ENCODE assay signal across 8 mouse cellular contexts in genomic region chr5:25497720-25498345, GRCm38 (mm10). TPM values are rescaled to one million over a fixed set of nuclear protein-coding genes. Genes with fewer than 3 reads are reported as not detected.
DNase-seq lines count a peak whose midpoint lies in the region; ATAC-seq and TF ChIP-seq lines count a peak whose summit lies in the region.

No protein-coding gene starts in this region.

- TF ChIP-seq CTCF in G1E (IDR thresholded peaks at IDR 0.05; ENCODE audit: low read depth, low read length): no peak

- peaks cover 3% of the 10 kb centered on the region for H3K36me3 ChIP-seq in G1E (replicated peaks)
- H3K36me3 ChIP-seq in forebrain, embryonic 16.5 days (ENCODE audit: control insufficient read depth, insufficient read depth): no peaks in the 10 kb centered on the region
- no peaks in the 10 kb centered on the region for H3K36me3 ChIP-seq in hindbrain, embryonic 11.5 days (ENCODE audit: control insufficient read depth, insufficient read depth, low read length)

- H3K4me1 ChIP-seq in G1E (ENCODE audit: insufficient read depth, low read depth, low read length): peaks cover 34% of the 10 kb centered on the region
- peaks cover 19% of the 10 kb centered on the region for H3K4me1 ChIP-seq in forebrain, embryonic 16.5 days (replicated peaks; ENCODE audit: control insufficient read depth, insufficient read depth, low read length)
- no peaks in the 10 kb centered on the region for H3K4me1 ChIP-seq in hindbrain, embryonic 11.5 days (replicated peaks; ENCODE audit: control insufficient read depth, insufficient read depth, low read length)

- WGBS in forebrain, embryonic 16.5 days: under 1% methylated on average over 70 of the region's 78 CpGs
- WGBS in hindbrain, embryonic 11.5 days: under 1% methylated on average over 66 of the region's 78 CpGs

- no peaks in the 10 kb centered on the region for H3K27me3 ChIP-seq in G1E (ENCODE audit: insufficient read depth, low read length)
- no peaks in the 10 kb centered on the region for H3K27me3 ChIP-seq in forebrain, embryonic 16.5 days (replicated peaks; ENCODE audit: control insufficient read depth, insufficient read depth, low read length)
- H3K27me3 ChIP-seq in hindbrain, embryonic 11.5 days (ENCODE audit: control insufficient read depth, insufficient read depth, low read length): no peaks in the 10 kb centered on the region

- peak overlapping the region; percentile 95 for H3K4me3 ChIP-seq in G1E (ENCODE audit: low read depth, low read length)
- peak overlapping the region; percentile 88 for H3K4me3 ChIP-seq in forebrain, embryonic 16.5 days (replicated peaks; ENCODE audit: low read length)
- H3K4me3 ChIP-seq in hindbrain, embryonic 11.5 days (ENCODE audit: low read depth, low read length): peak overlapping the region; percentile 94

- H3K9me3 ChIP-seq in G1E (replicated peaks): no peaks in the 10 kb centered on the region
- H3K9me3 ChIP-seq in forebrain, embryonic 16.5 days (ENCODE audit: control insufficient read depth, low read length): no peaks in the 10 kb centered on the region
- no peaks in the 10 kb centered on the region for H3K9me3 ChIP-seq in hindbrain, embryonic 11.5 days (ENCODE audit: control insufficient read depth, low read length)

- ATAC-seq in G1E (ENCODE audit: extremely low read depth, insufficient number of reproducible peaks, low FRiP score, poor library complexity, severe bottlenecking): no peak
- peak; percentile 4 for ATAC-seq in forebrain, embryonic 16.5 days
- ATAC-seq in hindbrain, embryonic 11.5 days (ENCODE audit: low FRiP score): peak; percentile 23

- H3K27ac ChIP-seq in forebrain, embryonic 16.5 days (ENCODE audit: low read length): peak overlapping the region; percentile 100
- H3K27ac ChIP-seq in hindbrain, embryonic 11.5 days (ENCODE audit: low read depth, low read length): peak overlapping the region; percentile 99

- H3K4me2 ChIP-seq in forebrain, embryonic 16.5 days (ENCODE audit: low read length): peak overlapping the region; percentile 90
- H3K4me2 ChIP-seq in hindbrain, embryonic 11.5 days (replicated peaks; ENCODE audit: low read depth, low read length): peak overlapping the region; percentile 58

- H3K9ac ChIP-seq in forebrain, embryonic 16.5 days (replicated peaks; ENCODE audit: low read depth, low read length): peak overlapping the region; percentile 98
- H3K9ac ChIP-seq in hindbrain, embryonic 11.5 days (ENCODE audit: low read depth, low read length): peak overlapping the region; percentile 94

- peak; percentile 29 for DNase-seq in G1E (ENCODE audit: low spot score)
- peak; percentile 64 for DNase-seq in cerebellum, adult 11-12 months
- DNase-seq in hindbrain, embryonic 11.5 days (ENCODE audit: low spot score): peak; percentile 72
- peak; percentile 38 to 39 for DNase-seq in layer of hippocampus, postnatal 25 days (ENCODE audit: extremely low spot score in 1 of 2, low spot score in 1 of 2)
- DNase-seq in lung, postnatal 10 days: peak; percentile 60
- peak; percentile 34 for DNase-seq in right cerebral cortex, adult 18-20 months
- peak; percentile 15 for DNase-seq in urinary bladder, postnatal 10 days (ENCODE audit: low spot score)

RNA-seq across cellular contexts. Expression of gene Kmt2c, which starts 0.8 kb away (rescaled TPM):
- 141 and 156 TPM in 2 replicates for total RNA-seq in G1E (2014; fragmentation: Nextera tagmentation)
- total RNA-seq in G1E (2017): 50.1 and 50.2 TPM in 2 replicates
- 4.3 and 5.3 TPM in 2 replicates for polyA plus RNA-seq in G1E (2012)
- polyA plus RNA-seq in forebrain, embryonic 16.5 days (2015; fragmentation: Nextera tagmentation; extraction: Ambion mirVana): 26.5 and 28.1 TPM in 2 replicates
- polyA plus RNA-seq in hindbrain, embryonic 11.5 days (2014; fragmentation: Nextera tagmentation; extraction: Ambion mirVana): 21.3 and 31.6 TPM in 2 replicates
- 10 to 100 TPM; 68.9 to 87.2 TPM for total RNA-seq in layer of hippocampus, postnatal 25 days (2021)

RNA-seq across cellular contexts. Expression of gene Cct8l1, which starts 18.0 kb away (rescaled TPM):
- total RNA-seq in G1E (2014; fragmentation: Nextera tagmentation) (0.39 TPM in 1 of 2 replicates, not detected in the other), G1E (2017) (0.05 TPM in 1 of 2 replicates, not detected in the other)
- not detected in 2 replicates for polyA plus RNA-seq in G1E (2012)
- polyA plus RNA-seq in forebrain, embryonic 16.5 days (2015; fragmentation: Nextera tagmentation; extraction: Ambion mirVana): 0.12 TPM in 1 of 2 replicates, not detected in the other
- not detected in 2 replicates for polyA plus RNA-seq in hindbrain, embryonic 11.5 days (2014; fragmentation: Nextera tagmentation; extraction: Ambion mirVana)
- under 1 TPM in 1 of 2 experiments, not detected in 1; 0.19 TPM for total RNA-seq in layer of hippocampus, postnatal 25 days (2021)

Comparison
In these comparisons a context has a peak if more than half of its experiments do, and no peak if none do; other contexts are left out.
1. DNase-seq: peak in every context shown above with its lines; median percentile 72 in hindbrain, embryonic 11.5 days; 64 in cerebellum, adult 11-12 months; 60 in lung, postnatal 10 days; 38 in layer of hippocampus, postnatal 25 days; 34 in right cerebral cortex, adult 18-20 months; 29 in G1E; 15 in urinary bladder, postnatal 10 days.